Mouse (Mus musculus) brain, adult 10 weeks (tissue): ENCODE measurements around the gene Gm5724. TPM values are rescaled to one million over a fixed set of nuclear protein-coding genes. Genes with fewer than 3 reads are reported as not detected.

ENCODE experiments used
- polyA plus RNA-seq: library from polyadenylated mRNA; stranded (reverse); fragments of 350-450 nt; fragmentation: Illumina TruSeq; extraction: RNeasy Lipid Tissue Mini Kit (QIAGEN cat#74804); gene quantifications from one replicate; pipeline ENCODE4 v1.2.3, GENCODE M21; 2015; ENCODE audit warnings: low read depth, low replicate concordance

Gm5724 gene
- not detected for polyA plus RNA-seq

GRCm38 (mm10) chr6:141773710-141774109 lies at the start of gene Gm5724:
Gene Gm5724, minus strand, starts transcription at chr6:141773810.

Other genes with a start within 250 kb of the Gm5724 start
- gene Slco1c1, start 249.4 kb downstream of the Gm5724 start, polyA plus RNA-seq: 59.1 TPM
- 0.42 TPM for gene Slco1b2, start 144.3 kb downstream of the Gm5724 start, polyA plus RNA-seq
- 62.7 TPM for gene Slco1a4, start 82.4 kb upstream of the Gm5724 start, polyA plus RNA-seq
- gene Slco1a1, start 173.2 kb upstream of the Gm5724 start, polyA plus RNA-seq: not detected
- gene Gm6614, start 237.6 kb upstream of the Gm5724 start, polyA plus RNA-seq: not detected